Mouse (Mus musculus) cerebellum, adult (tissue): ENCODE measurements around the gene Kcnip3.

Experiments used
- ATAC-seq: cut with Nextera tagmentation; 2 replicates; pipeline ENCODE4 v1.9.2; 2017; ENCODE audit warnings: mild to moderate bottlenecking, moderate library complexity, mixed read lengths; ENCODE audit not compliant: insufficient number of reproducible peaks, low FRiP score, low TSS enrichment

Kcnip3 gene

DNA sequence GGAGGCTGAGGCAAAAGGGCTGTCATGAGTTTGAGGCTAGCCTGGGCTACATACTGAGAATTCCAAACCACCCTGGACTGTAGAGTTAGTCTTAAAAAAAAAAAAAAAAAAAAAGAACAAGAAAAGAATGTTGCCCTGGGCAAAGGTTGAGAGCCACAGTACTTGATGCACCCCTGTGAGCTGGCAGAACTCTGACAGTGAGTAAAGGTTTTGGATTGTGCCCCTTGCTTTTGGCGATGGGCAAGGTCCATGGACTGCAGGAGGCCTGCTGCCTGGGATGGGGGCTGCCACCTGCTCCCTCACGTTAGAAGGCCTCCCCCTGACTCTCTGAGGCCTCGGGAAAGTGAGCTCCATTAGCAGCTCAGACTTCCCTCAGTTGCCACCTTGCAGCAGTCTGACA lies 105.2 kb downstream of the Kcnip3 start:
- ATAC-seq = no peak

- ATAC-seq = no peak
Observed at GRCm38 (mm10) chr2:127415806-127416205, 106.1 kb downstream of the Kcnip3 start.

DNA sequence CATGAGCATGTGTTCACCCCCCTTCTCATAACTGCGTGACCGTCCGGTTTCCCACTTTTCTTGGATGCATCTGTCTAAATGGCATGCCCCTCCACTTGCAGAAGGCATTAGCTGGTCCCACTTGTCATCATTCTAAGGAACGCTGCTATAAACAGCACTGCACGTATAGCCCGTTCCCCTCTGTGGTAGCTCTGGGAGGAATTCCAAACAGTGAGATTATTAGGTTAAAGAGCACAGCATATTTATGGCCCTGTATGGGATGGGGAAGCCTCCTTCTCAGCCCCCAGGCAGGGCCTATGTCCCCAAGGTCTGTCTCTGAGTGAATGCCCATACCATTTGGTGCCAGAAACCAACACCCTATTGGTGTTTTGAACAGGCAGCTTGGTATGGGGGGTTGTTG lies 110.8 kb downstream of the Kcnip3 start:
- no peak for ATAC-seq
